Mouse (Mus musculus): ENCODE measurements around the gene Tnni2. TPM values are rescaled to one million over a fixed set of nuclear protein-coding genes. Genes with fewer than 3 reads are reported as not detected.
A peak's percentile ranks its signal among the peaks of the same experiment; 100 is the strongest.

The Tnni2 gene
- polyA plus RNA-seq, 1 experiment from 2014 or later = 1.9 TPM

- ATAC-seq (ENCODE audit: low FRiP score) = no peak
- Histone ChIP-seq H3K9me3 (replicated peaks) (no peaks in the 10 kb centered on the region), H3K4me3 (no peak overlapping the region), H3K4me2 (replicated peaks) (no peak overlapping the region), H3K27ac (no peak overlapping the region), H3K27me3 (no peaks in the 10 kb centered on the region), H3K36me3 (no peaks in the 10 kb centered on the region), H3K9ac (no peak overlapping the region), H3K4me1 (peaks cover 40% of the 10 kb centered on the region)
Observed at GRCm38 (mm10) chr7:142479307-142479706, 37.7 kb downstream of the Tnni2 start.

GRCm38 (mm10) chr7:142479886-142480285 is 38.3 kb downstream of the Tnni2 start:
- H3K4me2 ChIP-seq (replicated peaks) = no peak overlapping the region
- H3K9ac ChIP-seq = no peak overlapping the region
- H3K9me3 ChIP-seq (replicated peaks) = no peaks in the 10 kb centered on the region
- peaks cover 36% of the 10 kb centered on the region for H3K4me1 ChIP-seq
- 92% methylated on average over 3 of the region's 3 CpGs for WGBS
- H3K36me3 ChIP-seq = no peaks in the 10 kb centered on the region
- ATAC-seq (ENCODE audit: low FRiP score) = no peak
- no peaks in the 10 kb centered on the region for H3K27me3 ChIP-seq
- no peak overlapping the region for H3K27ac ChIP-seq
- H3K4me3 ChIP-seq = no peak overlapping the region

GRCm38 (mm10) chr7:142480661-142481060 is 39.1 kb downstream of the Tnni2 start:
- Histone ChIP-seq H3K27me3 (no peaks in the 10 kb centered on the region), H3K4me1 (peaks cover 29% of the 10 kb centered on the region), H3K27ac (no peak overlapping the region), H3K9me3 (replicated peaks) (no peaks in the 10 kb centered on the region), H3K9ac (no peak overlapping the region), H3K4me3 (no peak overlapping the region), H3K4me2 (replicated peaks) (no peak overlapping the region), H3K36me3 (no peaks in the 10 kb centered on the region)
- no peak for ATAC-seq (ENCODE audit: low FRiP score)
- 95% methylated on average over 3 of the region's 3 CpGs for WGBS

- Histone ChIP-seq H3K4me3 (peak overlapping the region; percentile 20), H3K4me2 (replicated peaks) (peak overlapping the region; percentile 62), H3K9me3 (replicated peaks) (no peaks in the 10 kb centered on the region), H3K27me3 (no peaks in the 10 kb centered on the region), H3K36me3 (no peaks in the 10 kb centered on the region), H3K27ac (peak overlapping the region; percentile 81), H3K9ac (peak overlapping the region; percentile 55), H3K4me1 (peaks cover 28% of the 10 kb centered on the region)
- no peak; the same call in 1 of the 2 replicates for ATAC-seq (ENCODE audit: low FRiP score)
- WGBS = 1% methylated on average over 5 of the region's 5 CpGs
Observed at GRCm38 (mm10) chr7:142481186-142481567, 39.6 kb downstream of the Tnni2 start.

DNA sequence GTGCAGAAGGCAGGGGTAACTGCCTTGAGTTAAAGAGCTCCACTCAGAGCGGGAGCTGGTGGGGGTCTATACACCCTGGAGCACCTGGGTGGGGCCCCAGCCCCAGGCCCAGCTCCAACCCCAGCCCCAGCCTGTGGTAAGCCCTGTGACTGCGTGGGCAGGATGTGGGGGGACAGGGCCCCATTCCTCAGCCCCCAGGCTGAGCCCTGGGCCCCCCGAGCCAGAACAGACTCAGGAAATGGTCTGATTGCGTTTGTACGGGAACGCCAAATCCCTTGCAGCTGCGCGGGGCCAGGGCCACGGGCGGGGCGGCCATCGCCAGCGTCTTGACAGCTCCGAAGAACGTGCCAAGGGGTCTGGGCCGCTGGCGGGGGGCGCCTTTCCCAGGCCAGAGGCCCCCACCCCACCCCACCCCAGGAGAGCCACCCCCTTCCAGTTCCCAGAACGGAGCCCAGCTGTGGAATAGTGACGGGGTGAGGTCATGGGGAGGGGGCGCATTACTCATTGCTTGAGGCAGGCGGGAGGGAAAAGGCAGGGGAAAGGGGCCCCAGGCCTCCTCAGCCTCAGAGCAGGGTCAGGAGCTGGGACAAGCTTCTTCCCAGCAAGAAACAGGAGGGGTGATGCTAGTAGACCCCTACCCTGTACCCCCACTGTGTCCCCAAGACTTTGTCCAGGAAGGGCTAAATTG is 40.1 kb downstream of the Tnni2 start:
- Histone ChIP-seq H3K27ac (peak overlapping the region; percentile 81), H3K27me3 (no peaks in the 10 kb centered on the region), H3K4me3 (peak overlapping the region; percentile 20), H3K9ac (peak overlapping the region; percentile 55), H3K4me2 (replicated peaks) (peak overlapping the region; percentile 62), H3K9me3 (replicated peaks) (no peaks in the 10 kb centered on the region), H3K4me1 (peaks cover 30% of the 10 kb centered on the region), H3K36me3 (no peaks in the 10 kb centered on the region)
- peak; percentile 49 for ATAC-seq (ENCODE audit: low FRiP score)
- WGBS = 3% methylated on average over 21 of the region's 22 CpGs

- no peak overlapping the region for H3K4me3 ChIP-seq
- WGBS = 23% methylated on average over 6 of the region's 6 CpGs
- H3K4me1 ChIP-seq = peaks cover 36% of the 10 kb centered on the region
Observed at GRCm38 (mm10) chr7:142482256-142482609, 40.6 kb downstream of the Tnni2 start.

DNA sequence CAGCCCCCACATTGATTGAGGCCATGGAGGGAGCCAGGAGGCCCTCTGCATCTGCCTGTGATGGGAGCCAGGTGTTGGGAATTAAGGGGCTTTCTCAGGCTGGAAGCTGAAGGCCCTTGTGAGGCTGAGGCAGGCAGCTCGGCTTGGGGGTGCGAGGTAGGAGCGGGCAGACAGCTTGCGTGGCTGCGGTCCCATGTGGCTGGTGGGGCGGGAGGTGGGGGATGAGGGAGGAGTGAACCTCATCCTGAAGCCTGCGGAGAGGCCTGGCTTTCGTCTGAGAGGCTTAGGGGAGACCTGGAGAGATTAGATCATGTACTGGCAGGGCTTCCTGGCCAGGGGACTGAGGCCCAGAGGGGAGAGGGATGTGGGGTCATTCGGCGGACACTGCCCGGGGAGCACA is 41.5 kb downstream of the Tnni2 start:
- H3K36me3 ChIP-seq = no peaks in the 10 kb centered on the region
- WGBS = 53% methylated on average over 11 of the region's 11 CpGs
- H3K27me3 ChIP-seq = no peaks in the 10 kb centered on the region
- H3K4me2 ChIP-seq (replicated peaks) = no peak overlapping the region
- H3K4me3 ChIP-seq = no peak overlapping the region
- H3K9ac ChIP-seq = no peak overlapping the region
- H3K4me1 ChIP-seq = peaks cover 43% of the 10 kb centered on the region
- ATAC-seq (ENCODE audit: low FRiP score) = no peak
- no peaks in the 10 kb centered on the region for H3K9me3 ChIP-seq (replicated peaks)
- H3K27ac ChIP-seq = peak overlapping the region; percentile 81

More at GRCm38 (mm10) chr7:142482256-142482609, 40.6 kb downstream of the Tnni2 start:
- Histone ChIP-seq H3K4me2 (replicated peaks) (peak overlapping the region; percentile 62), H3K9me3 (replicated peaks) (no peaks in the 10 kb centered on the region), H3K9ac (peak overlapping the region; percentile 55; the same call in 1 of the 2 replicates), H3K36me3 (no peaks in the 10 kb centered on the region), H3K27ac (peak overlapping the region; percentile 81), H3K27me3 (no peaks in the 10 kb centered on the region)
- peak; percentile 46 for ATAC-seq (ENCODE audit: low FRiP score)

- Histone ChIP-seq H3K4me1 (peaks cover 43% of the 10 kb centered on the region), H3K36me3 (no peaks in the 10 kb centered on the region), H3K27me3 (no peaks in the 10 kb centered on the region), H3K4me3 (no peak overlapping the region), H3K27ac (no peak overlapping the region), H3K9me3 (replicated peaks) (no peaks in the 10 kb centered on the region), H3K4me2 (replicated peaks) (no peak overlapping the region), H3K9ac (no peak overlapping the region)
- ATAC-seq (ENCODE audit: low FRiP score) = no peak
- 78% methylated on average over 12 of the region's 12 CpGs for WGBS
Observed at GRCm38 (mm10) chr7:142484780-142485179, 43.2 kb downstream of the Tnni2 start.

DNA sequence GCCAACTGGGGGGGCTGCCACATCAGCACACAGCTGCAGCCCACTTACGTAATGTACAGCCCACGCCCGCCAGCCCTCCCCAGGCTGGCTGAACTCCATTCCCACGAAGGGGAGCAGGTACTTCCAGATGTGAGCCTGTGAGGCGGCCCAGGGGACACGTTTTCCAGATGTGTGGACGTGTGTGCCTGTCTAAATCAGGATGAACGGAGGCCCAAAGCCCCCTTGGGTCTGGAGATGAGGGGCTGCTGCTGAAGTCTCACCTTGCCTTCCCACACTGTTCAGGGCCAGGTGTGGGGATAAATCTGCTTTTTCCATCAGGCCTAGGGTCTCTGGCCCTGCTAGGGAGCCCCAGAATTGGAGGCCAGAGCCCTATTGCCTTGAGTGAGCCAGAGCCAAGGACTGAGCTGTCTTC is 45.1 kb downstream of the Tnni2 start:
- Histone ChIP-seq H3K9me3 (replicated peaks) (no peaks in the 10 kb centered on the region), H3K4me2 (replicated peaks) (no peak overlapping the region), H3K27ac (peak overlapping the region; percentile 66), H3K27me3 (no peaks in the 10 kb centered on the region), H3K4me3 (no peak overlapping the region), H3K4me1 (peaks cover 34% of the 10 kb centered on the region), H3K36me3 (no peaks in the 10 kb centered on the region), H3K9ac (no peak overlapping the region; the same call in 1 of the 2 replicates)
- 66% methylated on average over 8 of the region's 8 CpGs for WGBS
- ATAC-seq (ENCODE audit: low FRiP score) = no peak

- Histone ChIP-seq H3K27me3 (no peaks in the 10 kb centered on the region), H3K9ac (no peak overlapping the region; the same call in 1 of the 2 replicates), H3K27ac (peak overlapping the region; percentile 66), H3K4me2 (replicated peaks) (peak overlapping the region; percentile 25), H3K4me3 (no peak overlapping the region), H3K36me3 (no peaks in the 10 kb centered on the region), H3K9me3 (replicated peaks) (no peaks in the 10 kb centered on the region), H3K4me1 (peaks cover 28% of the 10 kb centered on the region)
- peak; percentile 73 for ATAC-seq (ENCODE audit: low FRiP score)
- WGBS = 18% methylated on average over 9 of the region's 9 CpGs
Observed at GRCm38 (mm10) chr7:142487341-142487859, 45.8 kb downstream of the Tnni2 start.

DNA sequence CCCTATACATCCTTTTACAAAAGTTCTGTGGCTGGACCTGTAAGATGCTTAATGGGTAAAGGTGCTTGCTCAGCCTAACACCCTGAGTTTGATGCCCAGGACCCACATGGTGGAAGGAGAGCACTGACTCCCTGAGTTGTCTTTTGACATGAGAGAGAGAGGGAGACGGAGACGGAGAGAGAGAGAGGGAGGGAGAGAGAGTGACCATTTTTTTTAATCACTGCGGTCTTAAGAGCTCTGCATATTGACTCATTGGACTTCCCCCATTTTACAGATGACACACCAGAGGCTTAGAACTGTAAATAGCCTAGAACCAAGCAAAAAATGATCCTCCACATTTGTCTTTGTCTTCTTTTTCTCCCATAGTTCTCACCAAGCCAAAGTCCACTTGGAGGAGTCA is 46.4 kb downstream of the Tnni2 start:
- no peaks in the 10 kb centered on the region for H3K36me3 ChIP-seq
- no peak overlapping the region for H3K9ac ChIP-seq
- no peaks in the 10 kb centered on the region for H3K9me3 ChIP-seq (replicated peaks)
- H3K4me1 ChIP-seq = peaks cover 21% of the 10 kb centered on the region
- H3K27me3 ChIP-seq = no peaks in the 10 kb centered on the region
- peak overlapping the region; percentile 66 for H3K27ac ChIP-seq
- no peak overlapping the region for H3K4me3 ChIP-seq
- H3K4me2 ChIP-seq (replicated peaks) = no peak overlapping the region
- no peak; the same call in 1 of the 2 replicates for ATAC-seq (ENCODE audit: low FRiP score)
- 74% methylated on average over 3 of the region's 3 CpGs for WGBS

- no peaks in the 10 kb centered on the region for H3K9me3 ChIP-seq (replicated peaks)
- 70% methylated on average over 8 of the region's 8 CpGs for WGBS
- H3K9ac ChIP-seq = no peak overlapping the region
- H3K4me3 ChIP-seq = no peak overlapping the region
- no peak for ATAC-seq (ENCODE audit: low FRiP score)
- H3K27me3 ChIP-seq = no peaks in the 10 kb centered on the region
- no peak overlapping the region for H3K27ac ChIP-seq
- no peak overlapping the region for H3K4me2 ChIP-seq (replicated peaks)
- no peaks in the 10 kb centered on the region for H3K36me3 ChIP-seq
- no peaks in the 10 kb centered on the region for H3K4me1 ChIP-seq
Observed at GRCm38 (mm10) chr7:142493535-142493934, 51.9 kb downstream of the Tnni2 start.
